Mouse (Mus musculus) olfactory bulb, adult 2 months (tissue): Measurements from ENCODE around the gene Pde2a. TPM values are rescaled to one million over a fixed set of nuclear protein-coding genes. Genes with fewer than 3 reads are reported as not detected.

Experiments used
- H3K27ac ChIP-seq: fragments of 200-500 bp; 2 replicates; pipeline ENCODE4 v1.5.1; 2012; ENCODE audit warnings: low read depth, low read length; ENCODE audit not compliant: insufficient read depth
- H3K4me1 ChIP-seq: fragments of 200-500 bp; 2 replicates; pipeline ENCODE4 v1.6.1; 2012; ENCODE audit warnings: low read length; ENCODE audit not compliant: control insufficient read depth, insufficient read depth
- H3K4me3 ChIP-seq: fragments of 200-500 bp; 2 replicates; pipeline ENCODE4 v1.5.1; 2012; ENCODE audit warnings: mild to moderate bottlenecking, low read depth, low read length, moderate library complexity; ENCODE audit not compliant: insufficient read depth
- CTCF ChIP-seq: fragments of 200-500 bp; IDR thresholded peaks from 2 replicates; pipeline ENCODE4 v1.5.1; 2012; ENCODE audit warnings: low read depth, mild to moderate bottlenecking, low read length, moderate library complexity; ENCODE audit not compliant: insufficient read depth
- POLR2A ChIP-seq: fragments of 200-500 bp; IDR thresholded peaks from 2 replicates; pipeline ENCODE4 v1.6.1; 2012; ENCODE audit warnings: mild to moderate bottlenecking, low read depth, low read length, moderate library complexity; ENCODE audit not compliant: insufficient read depth
- WGBS: fragments of 180-500 bp; shearing (Covaris S2); methylation state at CpG from one replicate; pipeline ENCODE4 v1.1.7; 2018; 5-methylcytosine and 5-hydroxymethylcytosine counted together
- polyA plus RNA-seq: library from polyadenylated mRNA; stranded (reverse); fragments of >200 nt; gene quantifications from 2 replicates; pipeline ENCODE4 v1.2.4, GENCODE M21; 2012; ENCODE audit warnings: low replicate concordance; ENCODE audit not compliant: missing spikeins, insufficient read depth, insufficient read length

The Pde2a gene
- polyA plus RNA-seq, 1 experiment = not detected

GRCm38 (mm10) chr7:101526484-101526883, 105.0 kb downstream of the Pde2a start:
- whole genome bisulfite sequencing = 72% methylated on average over 7 of the region's 7 CpGs
- Histone ChIP-seq H3K27ac (no peak overlapping the region), H3K4me3 (no peak overlapping the region), H3K4me1 (no peaks in the 10 kb centered on the region)
- TF ChIP-seq CTCF = no peak
- no peak for TF ChIP-seq POLR2A

DNA sequence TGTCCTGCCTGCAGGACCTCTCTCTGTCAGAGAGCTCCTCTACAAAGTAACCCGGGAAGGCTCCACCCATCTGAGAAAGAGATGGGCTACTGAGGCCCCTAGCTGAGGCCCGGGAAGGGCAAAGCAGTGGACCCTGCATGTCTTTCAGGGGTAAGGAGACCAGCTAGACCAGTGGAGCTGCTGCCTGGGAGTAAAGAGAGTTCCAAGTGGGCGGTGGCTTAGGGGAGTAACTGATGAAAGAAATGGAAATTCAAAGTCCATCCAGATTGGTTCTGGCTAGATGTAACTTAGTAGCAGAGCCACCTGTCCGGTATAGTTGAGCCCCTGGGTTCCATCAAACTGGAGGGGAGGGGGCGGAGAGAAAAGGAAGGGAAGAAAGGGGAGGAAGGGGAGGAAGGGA, 112.9 kb downstream of the Pde2a start:
- 47% methylated on average over 5 of the region's 5 CpGs for whole genome bisulfite sequencing

DNA sequence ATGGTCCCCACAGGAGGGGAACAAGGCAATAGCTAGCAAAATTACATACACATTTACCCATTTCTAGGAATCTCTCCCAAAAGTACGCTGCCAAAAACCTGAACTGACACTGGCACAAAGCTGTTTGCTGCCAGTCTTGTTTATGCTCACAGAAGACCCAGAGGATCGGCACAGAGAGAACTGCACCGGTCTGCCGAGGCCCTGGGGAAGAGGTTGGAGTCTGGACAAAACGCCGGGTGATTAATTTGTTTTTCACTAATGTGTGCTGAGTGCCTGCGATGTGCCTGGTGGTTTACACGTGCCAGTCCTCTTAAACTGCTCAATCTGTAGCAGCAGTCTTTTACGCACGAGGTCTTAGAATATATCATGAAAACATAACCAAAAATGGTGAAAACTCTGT, 113.6 kb downstream of the Pde2a start:
- H3K27ac ChIP-seq = no peak overlapping the region

More for the DNA sequence above, 112.9 kb downstream of the Pde2a start:
- peaks cover 21% of the 10 kb centered on the region for H3K4me1 ChIP-seq
- TF ChIP-seq CTCF (no peak), POLR2A (no peak)
- no peak overlapping the region for H3K4me3 ChIP-seq
- H3K27ac ChIP-seq = no peak overlapping the region

DNA sequence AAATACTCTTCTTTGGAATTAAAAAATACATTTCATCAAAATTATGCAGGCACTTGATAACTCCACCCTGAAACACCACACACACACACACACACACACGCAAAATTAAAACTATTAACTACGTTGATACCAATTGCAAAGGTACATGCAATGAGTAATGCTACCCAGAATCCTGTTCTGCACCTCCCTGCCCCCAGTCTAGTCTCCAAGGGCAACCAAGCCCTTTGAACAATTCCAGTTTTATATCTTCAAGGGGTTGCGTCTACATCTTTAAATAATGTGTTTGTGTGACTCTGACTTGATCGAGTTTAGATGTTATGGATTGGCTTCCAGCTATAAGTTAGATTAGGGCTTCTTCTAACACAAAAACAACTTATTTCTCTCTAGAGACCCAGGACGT, 114.0 kb downstream of the Pde2a start:
- no peak overlapping the region for H3K4me3 ChIP-seq
- WGBS = 47% methylated on average over 5 of the region's 5 CpGs
- 0 out of 2 replicates have a peak overlapping the region, but pooled peaks have one; percentile 11 for H3K27ac ChIP-seq
- H3K4me1 ChIP-seq = peaks cover 21% of the 10 kb centered on the region
- TF ChIP-seq POLR2A (no peak), CTCF (no peak)

More for the DNA sequence above, 113.6 kb downstream of the Pde2a start:
- WGBS = 54% methylated on average over 10 of the region's 10 CpGs
- Histone ChIP-seq H3K4me3 (no peak overlapping the region), H3K4me1 (peaks cover 21% of the 10 kb centered on the region)
- TF ChIP-seq POLR2A (no peak), CTCF (no peak)

DNA sequence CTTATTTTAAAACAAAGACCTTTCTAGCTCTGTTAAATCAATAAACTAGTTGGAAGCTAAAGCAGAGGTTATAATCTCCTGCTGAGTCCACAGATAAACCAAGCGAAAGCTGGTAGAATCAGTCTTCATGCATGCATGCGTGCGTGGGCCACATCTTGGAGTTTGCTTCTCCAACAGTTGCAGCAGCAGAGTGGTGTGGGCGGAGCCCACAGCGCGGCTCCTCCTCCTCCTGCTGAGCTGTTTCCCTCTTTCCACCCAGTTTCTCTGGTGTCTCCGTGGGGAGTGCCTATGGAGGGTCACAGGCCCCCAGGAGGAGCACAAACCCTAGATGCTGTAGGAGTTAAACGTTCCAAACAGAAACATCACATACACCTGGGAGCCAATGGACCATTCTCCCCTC, 116.0 kb downstream of the Pde2a start:
- Histone ChIP-seq H3K27ac (peak overlapping the region; percentile 35), H3K4me3 (no peak overlapping the region), H3K4me1 (peaks cover 19% of the 10 kb centered on the region)
- TF ChIP-seq CTCF (no peak), POLR2A (no peak)
- 28% methylated on average over 8 of the region's 8 CpGs for WGBS

- Histone ChIP-seq H3K4me3 (no peak overlapping the region), H3K27ac (peak overlapping the region; percentile 46), H3K4me1 (peaks cover 17% of the 10 kb centered on the region)
- 30% methylated on average over 14 of the region's 14 CpGs for WGBS
- TF ChIP-seq POLR2A (no peak), CTCF (no peak)
Observed at GRCm38 (mm10) chr7:101538141-101538933, 116.8 kb downstream of the Pde2a start.

- Histone ChIP-seq H3K4me1 (peaks cover 9% of the 10 kb centered on the region), H3K4me3 (no peak overlapping the region), H3K27ac (no peak overlapping the region)
- 65% methylated on average over 9 of the region's 9 CpGs for WGBS
- TF ChIP-seq POLR2A (no peak), CTCF (no peak)
Observed at GRCm38 (mm10) chr7:101539774-101540173, 118.3 kb downstream of the Pde2a start.

DNA sequence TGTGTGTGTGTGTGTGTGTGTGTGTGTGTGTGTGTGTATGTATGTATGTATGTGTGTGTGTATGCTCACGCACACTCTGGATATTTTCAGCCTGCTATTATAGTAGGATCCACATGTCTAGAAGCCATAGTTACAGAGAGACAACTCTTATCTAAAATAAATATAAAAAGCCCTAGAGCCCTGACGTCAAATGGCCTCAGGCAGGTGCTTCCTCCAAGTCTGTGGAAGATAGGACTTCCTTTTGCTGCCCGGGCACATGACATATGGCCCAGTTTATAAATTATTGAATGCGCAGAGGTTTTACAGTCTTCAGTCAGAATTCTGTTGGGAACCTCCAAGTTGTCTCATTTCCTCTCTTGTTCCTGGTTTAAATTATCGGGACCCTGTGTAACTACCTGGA, 119.2 kb downstream of the Pde2a start:
- WGBS = 81% methylated on average over 5 of the region's 5 CpGs
- Histone ChIP-seq H3K27ac (no peak overlapping the region), H3K4me1 (peaks cover 7% of the 10 kb centered on the region), H3K4me3 (no peak overlapping the region)
- TF ChIP-seq POLR2A = no peak
- no peak for TF ChIP-seq CTCF

DNA sequence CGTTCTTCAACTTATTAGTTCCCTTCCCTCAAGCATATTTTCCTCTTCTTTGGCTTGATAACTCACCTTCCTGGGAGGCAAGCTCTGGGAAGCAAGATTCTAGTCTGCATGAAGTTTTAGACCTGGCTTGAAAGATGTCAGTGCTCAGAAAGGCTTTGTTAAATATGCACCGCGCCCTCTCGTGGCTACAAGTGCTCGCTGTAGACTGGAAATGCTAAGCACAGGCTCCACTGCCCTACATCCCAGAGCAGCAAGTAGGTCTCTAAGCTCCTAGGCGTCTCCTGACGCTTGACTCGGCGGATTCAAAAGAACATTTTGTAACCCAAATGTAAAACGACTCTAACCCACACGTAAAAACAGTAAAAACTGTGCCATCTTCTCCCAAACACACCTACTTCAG, 119.6 kb downstream of the Pde2a start:
- Histone ChIP-seq H3K27ac (no peak overlapping the region), H3K4me3 (no peak overlapping the region), H3K4me1 (peaks cover 7% of the 10 kb centered on the region)
- 5% methylated on average over 11 of the region's 11 CpGs for WGBS
- TF ChIP-seq CTCF (peak; percentile 36; the same call in 1 of the 2 replicates), POLR2A (no peak)

DNA sequence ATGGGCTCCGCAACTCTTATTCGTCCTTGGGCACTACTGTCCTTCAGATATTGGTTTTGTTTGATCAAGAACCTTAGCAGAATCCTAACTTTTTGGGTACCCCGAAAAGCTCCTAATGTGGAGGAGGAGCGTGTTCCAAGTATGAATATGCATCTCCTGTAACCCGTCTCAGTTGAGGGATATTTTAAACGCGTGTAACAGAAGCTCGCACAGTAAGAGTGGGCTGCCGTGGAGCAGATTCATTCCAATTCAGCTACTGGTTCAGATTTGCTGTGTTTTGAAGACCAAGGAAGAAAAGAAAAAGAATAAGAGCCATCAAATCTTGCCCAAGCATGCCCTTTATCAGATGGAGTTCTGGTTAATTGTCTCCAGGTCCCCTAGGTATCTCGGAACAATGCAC, 120.2 kb downstream of the Pde2a start:
- no peak overlapping the region for H3K27ac ChIP-seq
- H3K4me3 ChIP-seq = no peak overlapping the region
- WGBS = 73% methylated on average over 10 of the region's 10 CpGs
- TF ChIP-seq POLR2A (no peak), CTCF (no peak)
- H3K4me1 ChIP-seq = peaks cover 7% of the 10 kb centered on the region
